Mouse (Mus musculus): ENCODE measurements around the gene Dzip1. TPM values are rescaled to one million over a fixed set of nuclear protein-coding genes. Genes with fewer than 3 reads are reported as not detected.

Gene Dzip1
- polyA plus RNA-seq, 1 experiment = 54.6 TPM

- H3K4me3 ChIP-seq (ENCODE audit: insufficient read depth, low read length) = no peak overlapping the region
- no peaks in the 10 kb centered on the region for H3K4me1 ChIP-seq (ENCODE audit: control insufficient read depth, insufficient read depth, low read length)
- no peak for TF ChIP-seq POLR2A (IDR thresholded peaks at IDR 0.05; ENCODE audit: low read depth, low read length)
- TF ChIP-seq CTCF (IDR thresholded peaks at IDR 0.05; ENCODE audit: borderline replicate concordance, insufficient read depth, low read length) = no peak
- H3K27ac ChIP-seq (ENCODE audit: insufficient read depth, low read length) = no peak overlapping the region
Measured at GRCm38 (mm10) chr14:118880696-118881095, 44.6 kb downstream of the Dzip1 start.

GRCm38 (mm10) chr14:118878346-118878910 lies 46.8 kb downstream of the Dzip1 start:
- Histone ChIP-seq H3K27ac (ENCODE audit: insufficient read depth, low read length) (no peak overlapping the region), H3K4me1 (ENCODE audit: control insufficient read depth, insufficient read depth, low read length) (no peaks in the 10 kb centered on the region), H3K4me3 (ENCODE audit: insufficient read depth, low read length) (no peak overlapping the region)
- TF ChIP-seq CTCF (IDR thresholded peaks at IDR 0.05; ENCODE audit: borderline replicate concordance, insufficient read depth, low read length) = no peak
- TF ChIP-seq POLR2A (IDR thresholded peaks at IDR 0.05; ENCODE audit: low read depth, low read length) = no peak

- H3K4me3 ChIP-seq (ENCODE audit: insufficient read depth, low read length) = no peak overlapping the region
- TF ChIP-seq POLR2A (IDR thresholded peaks at IDR 0.05; ENCODE audit: low read depth, low read length) (no peak), CTCF (IDR thresholded peaks at IDR 0.05; ENCODE audit: borderline replicate concordance, insufficient read depth, low read length) (no peak)
- H3K4me1 ChIP-seq (ENCODE audit: control insufficient read depth, insufficient read depth, low read length) = no peaks in the 10 kb centered on the region
- no peak overlapping the region for H3K27ac ChIP-seq (ENCODE audit: insufficient read depth, low read length)
Measured at GRCm38 (mm10) chr14:118874786-118875415, 50.4 kb downstream of the Dzip1 start.

- no peak for TF ChIP-seq POLR2A (IDR thresholded peaks at IDR 0.05; ENCODE audit: low read depth, low read length)
- no peak for TF ChIP-seq CTCF (IDR thresholded peaks at IDR 0.05; ENCODE audit: borderline replicate concordance, insufficient read depth, low read length)
- no peak overlapping the region for H3K4me3 ChIP-seq (ENCODE audit: insufficient read depth, low read length)
- H3K27ac ChIP-seq (ENCODE audit: insufficient read depth, low read length) = no peak overlapping the region
- no peaks in the 10 kb centered on the region for H3K4me1 ChIP-seq (ENCODE audit: control insufficient read depth, insufficient read depth, low read length)
Measured at GRCm38 (mm10) chr14:118874126-118874525, 51.1 kb downstream of the Dzip1 start.

GRCm38 (mm10) chr14:118869712-118870111 lies 55.5 kb downstream of the Dzip1 start:
- TF ChIP-seq CTCF (IDR thresholded peaks at IDR 0.05; ENCODE audit: borderline replicate concordance, insufficient read depth, low read length) = no peak
- no peak for TF ChIP-seq POLR2A (IDR thresholded peaks at IDR 0.05; ENCODE audit: low read depth, low read length)
- Histone ChIP-seq H3K27ac (ENCODE audit: insufficient read depth, low read length) (no peak overlapping the region), H3K4me1 (ENCODE audit: control insufficient read depth, insufficient read depth, low read length) (no peaks in the 10 kb centered on the region), H3K4me3 (ENCODE audit: insufficient read depth, low read length) (no peak overlapping the region)

- TF ChIP-seq CTCF (IDR thresholded peaks at IDR 0.05; ENCODE audit: borderline replicate concordance, insufficient read depth, low read length) (no peak), POLR2A (IDR thresholded peaks at IDR 0.05; ENCODE audit: low read depth, low read length) (no peak)
- H3K27ac ChIP-seq (ENCODE audit: insufficient read depth, low read length) = no peak overlapping the region
Measured at GRCm38 (mm10) chr14:118868102-118868724, 57.0 kb downstream of the Dzip1 start.

GRCm38 (mm10) chr14:118867366-118867765 lies 57.9 kb downstream of the Dzip1 start:
- Histone ChIP-seq H3K27ac (ENCODE audit: insufficient read depth, low read length) (no peak overlapping the region), H3K4me1 (ENCODE audit: control insufficient read depth, insufficient read depth, low read length) (no peaks in the 10 kb centered on the region), H3K4me3 (ENCODE audit: insufficient read depth, low read length) (no peak overlapping the region)
- TF ChIP-seq CTCF (IDR thresholded peaks at IDR 0.05; ENCODE audit: borderline replicate concordance, insufficient read depth, low read length) = no peak
- no peak for TF ChIP-seq POLR2A (IDR thresholded peaks at IDR 0.05; ENCODE audit: low read depth, low read length)

More at GRCm38 (mm10) chr14:118868102-118868724, 57.0 kb downstream of the Dzip1 start:
- Histone ChIP-seq H3K4me1 (ENCODE audit: control insufficient read depth, insufficient read depth, low read length) (no peaks in the 10 kb centered on the region), H3K4me3 (ENCODE audit: insufficient read depth, low read length) (no peak overlapping the region)

- Histone ChIP-seq H3K27ac (ENCODE audit: insufficient read depth, low read length) (no peak overlapping the region), H3K4me3 (ENCODE audit: insufficient read depth, low read length) (no peak overlapping the region), H3K4me1 (ENCODE audit: control insufficient read depth, insufficient read depth, low read length) (no peaks in the 10 kb centered on the region)
- TF ChIP-seq CTCF (IDR thresholded peaks at IDR 0.05; ENCODE audit: borderline replicate concordance, insufficient read depth, low read length) (no peak), POLR2A (IDR thresholded peaks at IDR 0.05; ENCODE audit: low read depth, low read length) (no peak)
Measured at GRCm38 (mm10) chr14:118866014-118866811, 59.0 kb downstream of the Dzip1 start.

GRCm38 (mm10) chr14:118864905-118865304 lies 60.4 kb downstream of the Dzip1 start:
- H3K4me1 ChIP-seq (ENCODE audit: control insufficient read depth, insufficient read depth, low read length) = no peaks in the 10 kb centered on the region
- TF ChIP-seq CTCF (IDR thresholded peaks at IDR 0.05; ENCODE audit: borderline replicate concordance, insufficient read depth, low read length) (no peak), POLR2A (IDR thresholded peaks at IDR 0.05; ENCODE audit: low read depth, low read length) (no peak)
- no peak overlapping the region for H3K27ac ChIP-seq (ENCODE audit: insufficient read depth, low read length)
- H3K4me3 ChIP-seq (ENCODE audit: insufficient read depth, low read length) = no peak overlapping the region
